Mouse (Mus musculus) ovary, adult 10 weeks (tissue): ENCODE results near the gene Gm3278. TPM values are rescaled to one million over a fixed set of nuclear protein-coding genes. Genes with fewer than 3 reads are reported as not detected.

Experiments used
- polyA plus RNA-seq: library from polyadenylated mRNA; stranded (reverse); fragments of 350-450 nt; fragmentation: Illumina TruSeq; extraction: RNeasy Lipid Tissue Mini Kit (QIAGEN cat#74804); gene quantifications from one replicate; pipeline ENCODE4 v1.2.3, GENCODE M21; 2014

Gene Gm3278
- polyA plus RNA-seq: not detected

GRCm38 (mm10) chr14:4892116-4892515 is at the start of gene Gm3278:
TSS of gene Gm3278 (plus strand) at chr14:4892416.

GRCm38 (mm10) chr14:4855299-4855980 is 36.8 kb upstream of the Gm3278 start, which contains the start of gene Gm3264:
TSS of gene Gm3264 (plus strand) at chr14:4855576.

Other genes starting within 250 kb of the Gm3278 start
- not detected for gene Gm3239, start 228.2 kb upstream of the Gm3278 start, polyA plus RNA-seq
- gene Gm7876, start 183.2 kb upstream of the Gm3278 start, polyA plus RNA-seq: not detected
- not detected for gene Gm3252, start 165.6 kb upstream of the Gm3278 start, polyA plus RNA-seq
- gene Gm9602, start 116.1 kb upstream of the Gm3278 start, polyA plus RNA-seq: not detected
- not detected for gene Gm3269, start 54.3 kb upstream of the Gm3278 start, polyA plus RNA-seq
- gene Gm3264, start 36.8 kb upstream of the Gm3278 start, polyA plus RNA-seq: not detected
- gene Gm8297, start 91.5 kb downstream of the Gm3278 start, polyA plus RNA-seq: not detected
- gene Gm3298, start 123.5 kb downstream of the Gm3278 start, polyA plus RNA-seq: not detected
- not detected for gene 4930555G01Rik, start 158.2 kb downstream of the Gm3278 start, polyA plus RNA-seq
- 0.37 TPM for gene Gm8281, start 178.6 kb downstream of the Gm3278 start, polyA plus RNA-seq
- not detected for gene Gm8279, start 239.1 kb downstream of the Gm3278 start, polyA plus RNA-seq